Mouse (Mus musculus): ENCODE measurements around the gene Cd151. TPM values are rescaled to one million over a fixed set of nuclear protein-coding genes. Genes with fewer than 3 reads are reported as not detected.

The Cd151 gene
- polyA plus RNA-seq, 1 experiment, result 555 TPM

- DNase-seq, result no peak
- no peak overlapping the region for H3K4me3 ChIP-seq (replicated peaks; ENCODE audit: extremely low read depth, low read depth, low read length)
- WGBS, result 63% methylated on average over 9 of the region's 9 CpGs
- no peak for TF ChIP-seq CTCF (IDR thresholded peaks at IDR 0.05; ENCODE audit: insufficient read depth, low read length)
- peaks cover 5% of the 10 kb centered on the region for H3K4me1 ChIP-seq (ENCODE audit: control insufficient read depth, insufficient read depth, low read length)
Measured at GRCm38 (mm10) chr7:141429840-141430584, 37.2 kb upstream of the Cd151 start.

GRCm38 (mm10) chr7:141430585-141431240 lies 36.5 kb upstream of the Cd151 start:
- 97% methylated on average over 9 of the region's 9 CpGs for WGBS
- TF ChIP-seq POLR2A (IDR thresholded peaks at IDR 0.05; ENCODE audit: borderline replicate concordance, extremely low read depth, low read depth, low read length) (no peak), CTCF (IDR thresholded peaks at IDR 0.05; ENCODE audit: insufficient read depth, low read length) (no peak)
- H3K4me1 ChIP-seq (ENCODE audit: control insufficient read depth, insufficient read depth, low read length), result peaks cover 9% of the 10 kb centered on the region

GRCm38 (mm10) chr7:141431434-141432185 lies 35.6 kb upstream of the Cd151 start:
- Histone ChIP-seq H3K4me3 (replicated peaks; ENCODE audit: extremely low read depth, low read depth, low read length) (no peak overlapping the region), H3K4me1 (ENCODE audit: control insufficient read depth, insufficient read depth, low read length) (peaks cover 11% of the 10 kb centered on the region)
- 91% methylated on average over 19 of the region's 19 CpGs for WGBS
- no peak for DNase-seq
- TF ChIP-seq POLR2A (IDR thresholded peaks at IDR 0.05; ENCODE audit: borderline replicate concordance, extremely low read depth, low read depth, low read length) (no peak), CTCF (IDR thresholded peaks at IDR 0.05; ENCODE audit: insufficient read depth, low read length) (no peak)

More at GRCm38 (mm10) chr7:141430585-141431240, 36.5 kb upstream of the Cd151 start:
- no peak for DNase-seq
- H3K4me3 ChIP-seq (replicated peaks; ENCODE audit: extremely low read depth, low read depth, low read length), result no peak overlapping the region

GRCm38 (mm10) chr7:141432186-141432611 lies 35.0 kb upstream of the Cd151 start:
- no peak for DNase-seq
- 79% methylated on average over 8 of the region's 8 CpGs for WGBS
- Histone ChIP-seq H3K4me3 (replicated peaks; ENCODE audit: extremely low read depth, low read depth, low read length) (no peak overlapping the region), H3K4me1 (ENCODE audit: control insufficient read depth, insufficient read depth, low read length) (peaks cover 11% of the 10 kb centered on the region)
- TF ChIP-seq CTCF (IDR thresholded peaks at IDR 0.05; ENCODE audit: insufficient read depth, low read length) (no peak), POLR2A (IDR thresholded peaks at IDR 0.05; ENCODE audit: borderline replicate concordance, extremely low read depth, low read depth, low read length) (no peak)

GRCm38 (mm10) chr7:141432741-141433516 lies 34.3 kb upstream of the Cd151 start:
- TF ChIP-seq POLR2A (IDR thresholded peaks at IDR 0.05; ENCODE audit: borderline replicate concordance, extremely low read depth, low read depth, low read length), result no peak
- no peak for TF ChIP-seq CTCF (IDR thresholded peaks at IDR 0.05; ENCODE audit: insufficient read depth, low read length)
- DNase-seq, result no peak
- Histone ChIP-seq H3K4me3 (replicated peaks; ENCODE audit: extremely low read depth, low read depth, low read length) (no peak overlapping the region), H3K4me1 (ENCODE audit: control insufficient read depth, insufficient read depth, low read length) (peaks cover 11% of the 10 kb centered on the region)
- WGBS, result 85% methylated on average over 6 of the region's 6 CpGs

GRCm38 (mm10) chr7:141433517-141434400 lies 33.4 kb upstream of the Cd151 start:
- Histone ChIP-seq H3K4me3 (replicated peaks; ENCODE audit: extremely low read depth, low read depth, low read length) (peak overlapping the region; percentile 3), H3K4me1 (ENCODE audit: control insufficient read depth, insufficient read depth, low read length) (peaks cover 11% of the 10 kb centered on the region)
- WGBS, result 77% methylated on average over 15 of the region's 15 CpGs
- DNase-seq, result no peak
- TF ChIP-seq POLR2A (IDR thresholded peaks at IDR 0.05; ENCODE audit: borderline replicate concordance, extremely low read depth, low read depth, low read length) (no peak), CTCF (IDR thresholded peaks at IDR 0.05; ENCODE audit: insufficient read depth, low read length) (no peak)

GRCm38 (mm10) chr7:141434464-141434863 lies 32.7 kb upstream of the Cd151 start:
- 18% methylated on average over 8 of the region's 8 CpGs for WGBS
- Histone ChIP-seq H3K4me3 (replicated peaks; ENCODE audit: extremely low read depth, low read depth, low read length) (peak overlapping the region; percentile 66), H3K4me1 (ENCODE audit: control insufficient read depth, insufficient read depth, low read length) (peaks cover 11% of the 10 kb centered on the region)
- no peak for DNase-seq
- TF ChIP-seq POLR2A (IDR thresholded peaks at IDR 0.05; ENCODE audit: borderline replicate concordance, extremely low read depth, low read depth, low read length) (no peak), CTCF (IDR thresholded peaks at IDR 0.05; ENCODE audit: insufficient read depth, low read length) (no peak)

GRCm38 (mm10) chr7:141435129-141435855 lies 31.9 kb upstream of the Cd151 start:
- H3K4me1 ChIP-seq (ENCODE audit: control insufficient read depth, insufficient read depth, low read length), result peaks cover 11% of the 10 kb centered on the region
- TF ChIP-seq POLR2A (IDR thresholded peaks at IDR 0.05; ENCODE audit: borderline replicate concordance, extremely low read depth, low read depth, low read length) (peak; percentile 68; the same call in 1 of the 2 replicates), CTCF (IDR thresholded peaks at IDR 0.05; ENCODE audit: insufficient read depth, low read length) (no peak)
- H3K4me3 ChIP-seq (replicated peaks; ENCODE audit: extremely low read depth, low read depth, low read length), result peak overlapping the region; percentile 66
- 3% methylated on average over 17 of the region's 17 CpGs for WGBS
- DNase-seq, result peak; percentile 58

Measured in lung, adult 2 months (tissue).